Mouse (Mus musculus): ENCODE data around the gene Themis3. TPM values are rescaled to one million over a fixed set of nuclear protein-coding genes. Genes with fewer than 3 reads are reported as not detected.

Themis3 gene
- polyA plus RNA-seq (2015; fragmentation: Nextera tagmentation; extraction: Ambion mirVana): 0.08 and 0.10 TPM in 2 replicates

- no peaks in the 10 kb centered on the region for H3K27me3 ChIP-seq (replicated peaks; ENCODE audit: insufficient read depth, low read length)
- no peak within 1 kb of the TSS for H3K9ac ChIP-seq (replicated peaks; ENCODE audit: low read depth)
- no peaks in the 10 kb centered on the region for H3K4me1 ChIP-seq (ENCODE audit: insufficient read depth, low read depth, low read length)
- H3K27ac ChIP-seq (ENCODE audit: low read length): no peak within 1 kb of the TSS
- H3K4me2 ChIP-seq (replicated peaks; ENCODE audit: low read depth, low read length): no peak within 1 kb of the TSS
- DNase-seq (ENCODE audit: low spot score) (no peak), ATAC-seq (no peak)
- no peaks in the 10 kb centered on the region for H3K9me3 ChIP-seq (ENCODE audit: low read length)
- no peak for TF ChIP-seq CTCF (IDR thresholded peaks at IDR 0.05)
- TF ChIP-seq EP300 (IDR thresholded peaks at IDR 0.05): no peak
- H3K4me3 ChIP-seq (ENCODE audit: low read depth, low read length): no peak within 1 kb of the TSS
- H3K36me3 ChIP-seq (ENCODE audit: insufficient read depth, low read length): no peaks in the 10 kb centered on the region
- WGBS: 47% methylated on average over 5 of the region's 5 CpGs
Measured at GRCm38 (mm10) chr17:66594435-66594834, at the start of gene Themis3. Gene Themis3 (minus strand): TSS chr17:66594621.

GRCm38 (mm10) chr17:66637951-66638722 is 43.7 kb upstream of the Themis3 start:
- H3K4me3 ChIP-seq (ENCODE audit: low read depth, low read length): no peak overlapping the region
- H3K27me3 ChIP-seq (replicated peaks; ENCODE audit: insufficient read depth, low read length): no peaks in the 10 kb centered on the region
- 75% methylated on average over 7 of the region's 7 CpGs for WGBS
- no peak overlapping the region for H3K4me2 ChIP-seq (replicated peaks; ENCODE audit: low read depth, low read length)
- no peaks in the 10 kb centered on the region for H3K4me1 ChIP-seq (ENCODE audit: insufficient read depth, low read depth, low read length)
- no peak overlapping the region for H3K9ac ChIP-seq (replicated peaks; ENCODE audit: low read depth)
- DNase-seq (ENCODE audit: low spot score) (peak; percentile 47), ATAC-seq (peak; percentile 81)
- H3K27ac ChIP-seq (ENCODE audit: low read length): no peak overlapping the region
- H3K9me3 ChIP-seq (ENCODE audit: low read length): no peaks in the 10 kb centered on the region
- TF ChIP-seq EP300 (IDR thresholded peaks at IDR 0.05) (no peak), CTCF (IDR thresholded peaks at IDR 0.05) (no peak)
- H3K36me3 ChIP-seq (ENCODE audit: insufficient read depth, low read length): no peaks in the 10 kb centered on the region

DNA sequence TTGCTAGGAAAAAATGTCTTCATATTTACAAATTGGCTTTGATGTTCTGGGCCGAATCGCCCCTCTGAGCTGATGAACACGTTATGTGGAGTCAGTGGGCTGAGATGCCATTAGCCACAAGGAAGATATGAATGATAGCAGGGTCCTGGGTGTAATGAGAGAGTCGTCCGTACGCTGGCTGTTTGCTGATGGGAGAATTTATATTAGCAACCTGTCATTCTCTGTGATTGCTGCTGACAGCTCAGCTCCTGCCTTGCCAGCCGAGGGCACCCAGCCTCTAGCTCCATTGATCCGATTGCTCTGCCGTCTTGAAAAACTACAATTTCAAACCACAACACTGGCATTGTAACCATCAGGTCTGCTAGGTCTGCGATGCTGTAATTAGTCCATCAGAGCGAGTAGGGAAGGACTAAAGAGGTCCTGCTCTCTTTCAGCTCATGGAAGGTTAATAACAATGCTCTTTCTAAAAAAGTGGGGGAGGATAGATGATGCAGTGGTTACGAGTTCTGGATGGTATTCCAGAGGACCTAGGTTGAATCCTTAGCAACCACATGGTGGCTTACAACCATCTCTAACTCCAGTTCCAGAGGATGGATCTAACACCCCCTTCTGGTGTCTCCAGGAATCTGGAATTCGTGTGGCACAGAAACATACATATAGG is 25.7 kb upstream of the Themis3 start:
- H3K36me3 ChIP-seq (ENCODE audit: insufficient read depth, low read length): no peaks in the 10 kb centered on the region
- H3K9ac ChIP-seq (replicated peaks; ENCODE audit: low read depth): no peak overlapping the region
- 78% methylated on average over 13 of the region's 13 CpGs for WGBS
- no peaks in the 10 kb centered on the region for H3K4me1 ChIP-seq (ENCODE audit: insufficient read depth, low read depth, low read length)
- ATAC-seq (no peak), DNase-seq (ENCODE audit: low spot score) (no peak)
- no peak overlapping the region for H3K4me2 ChIP-seq (replicated peaks; ENCODE audit: low read depth, low read length)
- no peak overlapping the region for H3K4me3 ChIP-seq (ENCODE audit: low read depth, low read length)
- H3K9me3 ChIP-seq (ENCODE audit: low read length): no peaks in the 10 kb centered on the region
- TF ChIP-seq EP300 (IDR thresholded peaks at IDR 0.05) (no peak), CTCF (IDR thresholded peaks at IDR 0.05) (no peak)
- no peaks in the 10 kb centered on the region for H3K27me3 ChIP-seq (replicated peaks; ENCODE audit: insufficient read depth, low read length)
- H3K27ac ChIP-seq (ENCODE audit: low read length): no peak overlapping the region

DNA sequence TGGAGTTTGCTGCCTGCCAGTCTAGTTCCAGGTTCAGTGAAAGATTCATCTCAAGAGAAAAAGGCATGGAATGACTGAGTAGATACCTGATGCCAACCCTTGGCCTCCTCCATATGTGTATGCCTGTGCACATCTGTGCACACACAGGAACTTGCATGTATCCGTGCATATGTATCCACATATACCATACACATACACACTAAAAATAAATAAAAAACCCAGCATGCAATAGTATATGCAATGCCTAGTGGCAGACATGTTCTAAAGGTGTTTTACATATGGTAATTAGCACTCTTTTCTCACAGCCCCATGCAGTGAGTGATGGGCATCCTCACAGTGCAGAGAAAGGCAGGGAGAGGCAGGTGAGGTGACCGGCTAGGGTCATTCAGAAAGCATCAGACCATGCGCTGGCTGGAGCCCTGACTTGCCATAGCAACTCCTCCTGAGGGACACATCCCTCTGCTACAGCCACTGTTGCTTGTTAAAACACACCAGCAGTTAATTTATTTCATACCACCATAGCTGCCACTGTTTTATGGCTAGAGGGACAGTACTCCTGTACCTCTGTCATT is 24.9 kb upstream of the Themis3 start:
- 82% methylated on average over 3 of the region's 3 CpGs for WGBS
- no peak overlapping the region for H3K9ac ChIP-seq (replicated peaks; ENCODE audit: low read depth)
- H3K9me3 ChIP-seq (ENCODE audit: low read length): no peaks in the 10 kb centered on the region
- no peaks in the 10 kb centered on the region for H3K4me1 ChIP-seq (ENCODE audit: insufficient read depth, low read depth, low read length)
- H3K27ac ChIP-seq (ENCODE audit: low read length): no peak overlapping the region
- no peak overlapping the region for H3K4me2 ChIP-seq (replicated peaks; ENCODE audit: low read depth, low read length)
- no peak for TF ChIP-seq CTCF (IDR thresholded peaks at IDR 0.05)
- no peak for TF ChIP-seq EP300 (IDR thresholded peaks at IDR 0.05)
- H3K4me3 ChIP-seq (ENCODE audit: low read depth, low read length): no peak overlapping the region
- ATAC-seq (no peak), DNase-seq (ENCODE audit: low spot score) (no peak)
- no peaks in the 10 kb centered on the region for H3K36me3 ChIP-seq (ENCODE audit: insufficient read depth, low read length)
- no peaks in the 10 kb centered on the region for H3K27me3 ChIP-seq (replicated peaks; ENCODE audit: insufficient read depth, low read length)

- no peaks in the 10 kb centered on the region for H3K27me3 ChIP-seq (replicated peaks; ENCODE audit: insufficient read depth, low read length)
- ATAC-seq (no peak), DNase-seq (ENCODE audit: low spot score) (no peak)
- no peaks in the 10 kb centered on the region for H3K36me3 ChIP-seq (ENCODE audit: insufficient read depth, low read length)
- no peak overlapping the region for H3K27ac ChIP-seq (ENCODE audit: low read length)
- no peaks in the 10 kb centered on the region for H3K4me1 ChIP-seq (ENCODE audit: insufficient read depth, low read depth, low read length)
- no peaks in the 10 kb centered on the region for H3K9me3 ChIP-seq (ENCODE audit: low read length)
- TF ChIP-seq EP300 (IDR thresholded peaks at IDR 0.05) (no peak), CTCF (IDR thresholded peaks at IDR 0.05) (no peak)
- H3K4me2 ChIP-seq (replicated peaks; ENCODE audit: low read depth, low read length): no peak overlapping the region
- no peak overlapping the region for H3K4me3 ChIP-seq (ENCODE audit: low read depth, low read length)
- H3K9ac ChIP-seq (replicated peaks; ENCODE audit: low read depth): no peak overlapping the region
Measured at GRCm38 (mm10) chr17:66610032-66610431, 15.6 kb upstream of the Themis3 start.

DNA sequence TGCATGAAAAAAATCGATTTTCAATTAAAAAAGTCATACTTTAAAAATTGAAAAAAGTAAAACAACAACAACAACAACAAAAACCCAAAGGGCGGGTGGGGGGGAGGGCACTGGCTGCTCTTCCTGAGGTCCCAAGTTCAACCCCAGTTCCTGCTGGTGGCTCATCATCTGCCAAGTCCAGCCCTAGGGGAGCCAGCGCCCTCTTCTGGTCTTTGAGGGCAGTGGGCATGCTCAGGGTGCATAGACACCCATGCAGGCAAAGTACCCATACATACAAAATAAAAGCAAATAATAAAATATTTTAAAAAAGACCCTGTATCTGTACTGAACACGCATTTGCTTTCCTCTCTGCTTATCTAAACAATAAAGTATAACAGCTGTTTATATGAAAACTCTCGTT is 10.5 kb upstream of the Themis3 start:
- DNase-seq (ENCODE audit: low spot score) (no peak), ATAC-seq (no peak)
- H3K27me3 ChIP-seq (replicated peaks; ENCODE audit: insufficient read depth, low read length): no peaks in the 10 kb centered on the region
- H3K27ac ChIP-seq (ENCODE audit: low read length): no peak overlapping the region
- H3K4me3 ChIP-seq (ENCODE audit: low read depth, low read length): no peak overlapping the region
- no peaks in the 10 kb centered on the region for H3K4me1 ChIP-seq (ENCODE audit: insufficient read depth, low read depth, low read length)
- H3K9ac ChIP-seq (replicated peaks; ENCODE audit: low read depth): no peak overlapping the region
- H3K4me2 ChIP-seq (replicated peaks; ENCODE audit: low read depth, low read length): no peak overlapping the region
- WGBS: 71% methylated on average over 5 of the region's 5 CpGs
- no peaks in the 10 kb centered on the region for H3K9me3 ChIP-seq (ENCODE audit: low read length)
- TF ChIP-seq CTCF (IDR thresholded peaks at IDR 0.05) (peak; percentile 35), EP300 (IDR thresholded peaks at IDR 0.05) (no peak)
- H3K36me3 ChIP-seq (ENCODE audit: insufficient read depth, low read length): no peaks in the 10 kb centered on the region
